Mouse (Mus musculus): ENCODE results near the gene Lrp1. TPM values are rescaled to one million over a fixed set of nuclear protein-coding genes. Genes with fewer than 3 reads are reported as not detected.

Lrp1 gene
- polyA plus RNA-seq, 1 experiment from 2014 or later: 55.5 TPM

GRCm38 (mm10) chr10:127615591-127615990, 5.4 kb downstream of the Lrp1 start:
- Histone ChIP-seq H3K27me3 (ENCODE audit: control insufficient read depth, insufficient read depth, low read length) (no peaks in the 10 kb centered on the region), H3K9ac (replicated peaks; ENCODE audit: low read length) (no peak overlapping the region; the same call in 1 of the 2 replicates), H3K9me3 (replicated peaks; ENCODE audit: control insufficient read depth, low read length) (no peaks in the 10 kb centered on the region), H3K27ac (replicated peaks; ENCODE audit: low read depth, low read length) (peak overlapping the region; percentile 88), H3K4me1 (ENCODE audit: control insufficient read depth, insufficient read depth, low read length) (peaks cover 23% of the 10 kb centered on the region), H3K4me2 (ENCODE audit: low read depth, low read length) (no peak overlapping the region), H3K36me3 (replicated peaks; ENCODE audit: control insufficient read depth, insufficient read depth, low read depth, low read length) (peaks cover 8% of the 10 kb centered on the region), H3K4me3 (ENCODE audit: low read depth, low read length) (no peak overlapping the region)
- WGBS: 45% methylated on average over 3 of the region's 3 CpGs
- DNase-seq (ENCODE audit: low spot score) (no peak), ATAC-seq (replicated peaks; ENCODE audit: insufficient number of reproducible peaks, low FRiP score, low TSS enrichment, low read depth) (no peak)

DNA sequence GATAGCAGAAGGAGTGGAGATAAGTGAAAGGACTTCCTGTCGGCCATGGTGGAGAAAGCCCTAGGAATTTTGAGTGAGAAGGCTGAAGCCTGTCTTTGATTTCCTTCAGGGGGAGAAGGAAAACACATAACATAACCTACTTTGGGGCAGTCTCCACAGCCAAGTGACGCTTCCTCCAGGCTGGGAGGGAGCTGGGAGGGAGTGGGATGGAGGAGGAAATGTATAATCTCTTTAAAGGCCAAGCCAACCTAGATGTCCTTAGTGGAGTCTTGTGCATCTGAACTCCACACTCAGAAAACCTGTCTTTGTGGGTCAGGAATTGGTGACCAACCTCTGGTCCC, 5.9 kb downstream of the Lrp1 start:
- no peak for DNase-seq (ENCODE audit: low spot score)
- 12% methylated on average over 2 of the region's 2 CpGs for WGBS
- peak overlapping the region; percentile 11; the same call in 1 of the 2 replicates for H3K4me3 ChIP-seq (ENCODE audit: low read depth, low read length)
- peaks cover 23% of the 10 kb centered on the region for H3K4me1 ChIP-seq (ENCODE audit: control insufficient read depth, insufficient read depth, low read length)
- H3K27me3 ChIP-seq (ENCODE audit: control insufficient read depth, insufficient read depth, low read length): no peaks in the 10 kb centered on the region
- peak overlapping the region; percentile 88 for H3K27ac ChIP-seq (replicated peaks; ENCODE audit: low read depth, low read length)
- peak overlapping the region; percentile 35 for H3K4me2 ChIP-seq (ENCODE audit: low read depth, low read length)
- no peak for ATAC-seq (replicated peaks; ENCODE audit: insufficient number of reproducible peaks, low FRiP score, low TSS enrichment, low read depth)
- H3K9me3 ChIP-seq (replicated peaks; ENCODE audit: control insufficient read depth, low read length): no peaks in the 10 kb centered on the region
- H3K36me3 ChIP-seq (replicated peaks; ENCODE audit: control insufficient read depth, insufficient read depth, low read depth, low read length): peaks cover 10% of the 10 kb centered on the region
- H3K9ac ChIP-seq (replicated peaks; ENCODE audit: low read length): no peak overlapping the region; the same call in 1 of the 2 replicates

DNA sequence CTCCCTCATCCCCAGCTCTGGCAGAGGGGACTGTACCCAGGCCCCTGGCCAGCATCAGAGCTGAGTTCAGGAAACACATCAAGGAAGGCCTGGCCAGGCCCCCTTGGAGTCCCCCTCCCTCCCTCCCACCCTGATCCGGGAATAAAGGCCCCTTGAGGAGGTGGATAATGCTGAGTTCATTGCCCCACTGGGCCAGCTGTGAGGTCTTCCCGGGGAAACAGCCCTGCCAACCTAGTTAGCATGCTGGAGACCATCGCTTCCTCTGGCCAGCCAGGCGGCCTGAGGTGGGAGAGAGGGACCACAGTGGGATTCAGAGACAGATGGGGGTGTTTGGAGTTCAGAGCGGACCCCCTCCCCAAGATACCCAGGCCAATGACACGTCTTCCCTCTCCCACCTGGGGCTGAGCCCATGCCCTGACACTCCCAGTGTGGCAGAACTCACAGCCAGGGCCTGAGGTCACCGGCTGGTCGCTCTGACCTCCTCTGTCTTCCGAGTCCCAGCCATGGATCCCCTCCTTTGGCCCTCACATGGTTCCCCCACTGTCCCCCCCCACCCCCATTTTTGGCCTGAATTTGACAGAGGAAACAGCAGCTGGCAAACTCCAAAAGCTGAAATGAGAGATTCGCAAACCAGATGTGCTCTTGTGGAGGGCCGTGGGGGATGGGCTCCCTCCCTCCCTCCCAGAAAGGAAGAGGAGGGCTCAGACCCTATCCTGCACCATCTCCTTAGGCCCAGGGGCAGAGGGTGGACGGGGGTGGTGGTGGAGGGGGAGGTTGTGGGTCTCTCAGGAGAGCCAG, 6.5 kb downstream of the Lrp1 start:
- WGBS: 19% methylated on average over 12 of the region's 12 CpGs
- peaks cover 23% of the 10 kb centered on the region for H3K4me1 ChIP-seq (ENCODE audit: control insufficient read depth, insufficient read depth, low read length)
- H3K9ac ChIP-seq (replicated peaks; ENCODE audit: low read length): peak overlapping the region; percentile 26
- peak; percentile 64 for ATAC-seq (replicated peaks; ENCODE audit: insufficient number of reproducible peaks, low FRiP score, low TSS enrichment, low read depth)
- peak; percentile 85 for DNase-seq (ENCODE audit: low spot score)
- no peaks in the 10 kb centered on the region for H3K9me3 ChIP-seq (replicated peaks; ENCODE audit: control insufficient read depth, low read length)
- H3K27me3 ChIP-seq (ENCODE audit: control insufficient read depth, insufficient read depth, low read length): no peaks in the 10 kb centered on the region
- peak overlapping the region; percentile 35 for H3K4me2 ChIP-seq (ENCODE audit: low read depth, low read length)
- H3K4me3 ChIP-seq (ENCODE audit: low read depth, low read length): peak overlapping the region; percentile 11
- H3K27ac ChIP-seq (replicated peaks; ENCODE audit: low read depth, low read length): peak overlapping the region; percentile 88
- peaks cover 12% of the 10 kb centered on the region for H3K36me3 ChIP-seq (replicated peaks; ENCODE audit: control insufficient read depth, insufficient read depth, low read depth, low read length)

- ATAC-seq (replicated peaks; ENCODE audit: insufficient number of reproducible peaks, low FRiP score, low TSS enrichment, low read depth) (no peak), DNase-seq (ENCODE audit: low spot score) (no peak)
- Histone ChIP-seq H3K27ac (replicated peaks; ENCODE audit: low read depth, low read length) (no peak overlapping the region), H3K9ac (replicated peaks; ENCODE audit: low read length) (no peak overlapping the region), H3K4me2 (ENCODE audit: low read depth, low read length) (no peak overlapping the region), H3K4me3 (ENCODE audit: low read depth, low read length) (no peak overlapping the region), H3K27me3 (ENCODE audit: control insufficient read depth, insufficient read depth, low read length) (no peaks in the 10 kb centered on the region), H3K9me3 (replicated peaks; ENCODE audit: control insufficient read depth, low read length) (no peaks in the 10 kb centered on the region), H3K4me1 (ENCODE audit: control insufficient read depth, insufficient read depth, low read length) (peaks cover 13% of the 10 kb centered on the region), H3K36me3 (replicated peaks; ENCODE audit: control insufficient read depth, insufficient read depth, low read depth, low read length) (peaks cover 14% of the 10 kb centered on the region)
- 77% methylated on average over 14 of the region's 14 CpGs for whole genome bisulfite sequencing
Measured at GRCm38 (mm10) chr10:127612079-127612775, 8.7 kb downstream of the Lrp1 start.

GRCm38 (mm10) chr10:127610066-127610415, 10.9 kb downstream of the Lrp1 start:
- WGBS: 78% methylated on average over 9 of the region's 9 CpGs
- Histone ChIP-seq H3K27ac (replicated peaks; ENCODE audit: low read depth, low read length) (0 out of 2 replicates have a peak overlapping the region, but pooled peaks have one; percentile 1), H3K9ac (replicated peaks; ENCODE audit: low read length) (no peak overlapping the region), H3K9me3 (replicated peaks; ENCODE audit: control insufficient read depth, low read length) (no peaks in the 10 kb centered on the region), H3K4me3 (ENCODE audit: low read depth, low read length) (no peak overlapping the region), H3K27me3 (ENCODE audit: control insufficient read depth, insufficient read depth, low read length) (no peaks in the 10 kb centered on the region), H3K4me1 (ENCODE audit: control insufficient read depth, insufficient read depth, low read length) (peaks cover 9% of the 10 kb centered on the region), H3K4me2 (ENCODE audit: low read depth, low read length) (no peak overlapping the region), H3K36me3 (replicated peaks; ENCODE audit: control insufficient read depth, insufficient read depth, low read depth, low read length) (peaks cover 22% of the 10 kb centered on the region)
- DNase-seq (ENCODE audit: low spot score): no peak
- no peak for ATAC-seq (replicated peaks; ENCODE audit: insufficient number of reproducible peaks, low FRiP score, low TSS enrichment, low read depth)

GRCm38 (mm10) chr10:127609415-127610065, 11.4 kb downstream of the Lrp1 start:
- H3K27ac ChIP-seq (replicated peaks; ENCODE audit: low read depth, low read length): 0 out of 2 replicates have a peak overlapping the region, but pooled peaks have one; percentile 1
- H3K9me3 ChIP-seq (replicated peaks; ENCODE audit: control insufficient read depth, low read length): no peaks in the 10 kb centered on the region
- no peaks in the 10 kb centered on the region for H3K27me3 ChIP-seq (ENCODE audit: control insufficient read depth, insufficient read depth, low read length)
- DNase-seq (ENCODE audit: low spot score) (peak; percentile 57), ATAC-seq (replicated peaks; ENCODE audit: insufficient number of reproducible peaks, low FRiP score, low TSS enrichment, low read depth) (no peak)
- no peak overlapping the region for H3K4me3 ChIP-seq (ENCODE audit: low read depth, low read length)
- no peak overlapping the region for H3K4me2 ChIP-seq (ENCODE audit: low read depth, low read length)
- H3K4me1 ChIP-seq (ENCODE audit: control insufficient read depth, insufficient read depth, low read length): peaks cover 4% of the 10 kb centered on the region
- 55% methylated on average over 9 of the region's 9 CpGs for WGBS
- H3K36me3 ChIP-seq (replicated peaks; ENCODE audit: control insufficient read depth, insufficient read depth, low read depth, low read length): peaks cover 22% of the 10 kb centered on the region
- H3K9ac ChIP-seq (replicated peaks; ENCODE audit: low read length): no peak overlapping the region

DNA sequence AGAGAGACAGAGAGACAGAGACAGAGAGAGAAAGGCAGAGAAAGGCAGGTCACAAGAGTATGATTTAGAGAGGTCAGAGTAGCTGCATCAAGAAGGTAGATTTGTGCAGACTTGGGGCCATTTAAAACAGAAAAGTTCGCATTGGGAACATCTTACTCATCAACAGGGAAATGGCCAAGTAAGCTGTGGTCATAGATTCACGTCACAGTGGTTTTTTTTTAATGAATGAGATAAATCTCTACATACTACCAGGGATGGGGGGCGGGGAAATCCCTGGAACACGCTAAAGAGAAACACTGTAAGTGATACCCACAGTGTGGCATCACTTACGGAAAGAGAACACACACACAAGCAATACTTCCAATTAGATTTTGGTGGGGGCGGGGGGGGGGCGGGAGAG, 13.9 kb downstream of the Lrp1 start:
- Histone ChIP-seq H3K36me3 (replicated peaks; ENCODE audit: control insufficient read depth, insufficient read depth, low read depth, low read length) (peaks cover 17% of the 10 kb centered on the region), H3K4me1 (ENCODE audit: control insufficient read depth, insufficient read depth, low read length) (no peaks in the 10 kb centered on the region)
- ATAC-seq (replicated peaks; ENCODE audit: insufficient number of reproducible peaks, low FRiP score, low TSS enrichment, low read depth): no peak

More for the DNA sequence above, 13.9 kb downstream of the Lrp1 start:
- H3K4me2 ChIP-seq (ENCODE audit: low read depth, low read length): no peak overlapping the region
- no peaks in the 10 kb centered on the region for H3K27me3 ChIP-seq (ENCODE audit: control insufficient read depth, insufficient read depth, low read length)
- no peak overlapping the region for H3K4me3 ChIP-seq (ENCODE audit: low read depth, low read length)
- no peak for DNase-seq (ENCODE audit: low spot score)
- no peak overlapping the region for H3K9ac ChIP-seq (replicated peaks; ENCODE audit: low read length)
- no peaks in the 10 kb centered on the region for H3K9me3 ChIP-seq (replicated peaks; ENCODE audit: control insufficient read depth, low read length)
- H3K27ac ChIP-seq (replicated peaks; ENCODE audit: low read depth, low read length): no peak overlapping the region
- 91% methylated on average over 7 of the region's 7 CpGs for WGBS
